Mouse (Mus musculus) heart, embryonic 15.5 days (tissue): Measurements from ENCODE around the gene Chst5. TPM values are rescaled to one million over a fixed set of nuclear protein-coding genes. Genes with fewer than 3 reads are reported as not detected.
A peak's percentile ranks its signal among the peaks of the same experiment; 100 is the strongest.
"Not testable (repeated sequence)": the region's sequence is repeated elsewhere in the genome, so short reads cannot be mapped to it uniquely, and the experiment has no call there.

Source experiments
- ATAC-seq: fragments of 200-750 bp; cut with Nextera tagmentation; replicated peaks from 2 replicates; pipeline ENCODE4 v1.8.0; 2017; ENCODE audit warnings: low read depth, moderate TSS enrichment; ENCODE audit not compliant: insufficient number of reproducible peaks, insufficient read depth, low FRiP score
- H3K27ac ChIP-seq: fragments of 300-500 bp; sonication (generic); 2 replicates; pipeline ENCODE4 v1.5.1; 2015; ENCODE audit warnings: mild to moderate bottlenecking, inconsistent platforms
- H3K27me3 ChIP-seq: fragments of 300-500 bp; sonication (generic); 2 replicates; pipeline ENCODE4 v1.6.1; 2015; ENCODE audit warnings: inconsistent platforms
- H3K36me3 ChIP-seq: fragments of 300-500 bp; sonication (generic); 2 replicates; pipeline ENCODE4 v1.6.1; 2015; ENCODE audit warnings: mild to moderate bottlenecking, inconsistent platforms
- H3K4me1 ChIP-seq: fragments of 300-500 bp; sonication (generic); replicated peaks from 2 replicates; pipeline ENCODE4 v1.6.1; 2015; ENCODE audit warnings: inconsistent platforms
- H3K4me2 ChIP-seq: fragments of 300-500 bp; sonication (generic); 2 replicates; pipeline ENCODE4 v1.6.1; 2015; ENCODE audit warnings: inconsistent platforms, mild to moderate bottlenecking, moderate library complexity
- H3K4me3 ChIP-seq: fragments of 300-500 bp; sonication (generic); 2 replicates; pipeline ENCODE4 v1.5.1; 2015; ENCODE audit warnings: mild to moderate bottlenecking, inconsistent platforms
- H3K9ac ChIP-seq: fragments of 300-500 bp; sonication (generic); 2 replicates; pipeline ENCODE4 v1.6.1; 2015; ENCODE audit warnings: mild to moderate bottlenecking, inconsistent platforms
- H3K9me3 ChIP-seq: fragments of 300-500 bp; sonication (generic); replicated peaks from 2 replicates; pipeline ENCODE4 v1.6.1; 2016; ENCODE audit warnings: inconsistent platforms
- whole genome bisulfite sequencing: fragments of 180-500 bp; shearing (Covaris S2); methylation state at CpG from one replicate; pipeline ENCODE4 v1.1.7; 2015; ENCODE audit warnings: mixed read lengths; 5-methylcytosine and 5-hydroxymethylcytosine counted together
- polyA plus RNA-seq: library from polyadenylated mRNA; unstranded; fragments of >200 nt; fragmentation: Nextera tagmentation; extraction: Ambion mirVana; gene quantifications from 2 replicates; pipeline ENCODE4 v1.2.1, GENCODE M21; 2015

Chst5 gene
- polyA plus RNA-seq, 1 experiment from 2014 or later = 0.23 TPM

GRCm38 (mm10) chr8:111868664-111869063 is 41.6 kb downstream of the Chst5 start:
- Histone ChIP-seq H3K4me2 (no peak overlapping the region), H3K9ac (no peak overlapping the region), H3K27ac (no peak overlapping the region), H3K9me3 (no peaks in the 10 kb centered on the region), H3K27me3 (no peaks in the 10 kb centered on the region), H3K36me3 (peaks cover 10% of the 10 kb centered on the region), H3K4me3 (no peak overlapping the region), H3K4me1 (no peaks in the 10 kb centered on the region)
- no peak for ATAC-seq
- 55% methylated on average over 2 of the region's 2 CpGs for WGBS

- Histone ChIP-seq H3K9me3 (no peaks in the 10 kb centered on the region), H3K36me3 (peaks cover 10% of the 10 kb centered on the region), H3K9ac (no peak overlapping the region), H3K27me3 (no peaks in the 10 kb centered on the region), H3K4me3 (no peak overlapping the region), H3K4me1 (no peaks in the 10 kb centered on the region), H3K27ac (no peak overlapping the region), H3K4me2 (no peak overlapping the region)
- ATAC-seq = no peak
- WGBS = 73% methylated on average over 6 of the region's 6 CpGs
Measured at GRCm38 (mm10) chr8:111865857-111866256, 44.4 kb downstream of the Chst5 start.

DNA sequence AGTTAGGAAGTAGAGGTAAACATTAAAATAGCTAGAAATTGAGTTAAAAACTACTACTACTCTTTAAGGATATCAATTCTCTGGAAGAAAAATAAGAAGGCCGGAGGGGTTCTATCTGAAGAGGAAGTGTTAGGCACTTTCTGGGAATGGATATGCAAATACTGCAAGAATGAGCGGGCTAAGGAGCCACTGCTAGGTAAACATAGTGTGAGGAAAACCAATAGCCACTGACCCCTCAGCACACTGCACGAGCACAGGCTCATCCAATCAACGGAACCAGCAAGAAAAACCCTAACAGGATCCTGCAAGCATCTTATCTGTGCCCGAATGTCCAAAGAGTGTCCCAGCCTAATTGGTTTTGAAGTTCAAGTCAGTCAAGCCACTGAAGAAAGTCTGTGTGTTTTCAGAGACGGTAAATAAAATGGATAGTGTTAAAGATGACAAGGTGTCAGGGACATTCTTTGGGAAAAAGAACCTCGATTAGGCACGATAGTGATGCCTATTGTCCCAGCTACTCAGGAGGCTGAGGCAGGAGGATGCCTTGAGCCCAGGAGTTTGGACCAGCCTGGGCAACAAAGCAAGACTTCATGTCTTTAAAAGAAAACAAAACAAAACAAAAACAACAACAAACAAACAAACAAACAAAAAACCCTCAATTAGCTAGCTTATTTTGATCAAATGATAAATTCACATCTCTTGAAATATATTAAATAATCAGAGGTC is 45.0 kb downstream of the Chst5 start:
- Histone ChIP-seq H3K4me1 (no peaks in the 10 kb centered on the region), H3K4me3 (no peak overlapping the region), H3K36me3 (peaks cover 10% of the 10 kb centered on the region), H3K4me2 (no peak overlapping the region), H3K9ac (no peak overlapping the region), H3K9me3 (no peaks in the 10 kb centered on the region), H3K27ac (no peak overlapping the region), H3K27me3 (no peaks in the 10 kb centered on the region)
- 83% methylated on average over 8 of the region's 8 CpGs for WGBS
- ATAC-seq = no peak

- Histone ChIP-seq H3K9ac (no peak overlapping the region), H3K4me1 (no peaks in the 10 kb centered on the region), H3K36me3 (peaks cover 10% of the 10 kb centered on the region), H3K27me3 (no peaks in the 10 kb centered on the region), H3K4me2 (no peak overlapping the region), H3K27ac (no peak overlapping the region), H3K4me3 (no peak overlapping the region), H3K9me3 (no peaks in the 10 kb centered on the region)
- 85% methylated on average over 8 of the region's 8 CpGs for WGBS
- no peak for ATAC-seq
Measured at GRCm38 (mm10) chr8:111864648-111865047, 45.6 kb downstream of the Chst5 start.

GRCm38 (mm10) chr8:111863280-111863679 is 47.0 kb downstream of the Chst5 start:
- H3K36me3 ChIP-seq = peaks cover 10% of the 10 kb centered on the region
- H3K4me1 ChIP-seq = no peaks in the 10 kb centered on the region
- no peak for ATAC-seq
- H3K9me3 ChIP-seq = no peaks in the 10 kb centered on the region
- no peak overlapping the region for H3K4me3 ChIP-seq
- 76% methylated on average over 4 of the region's 4 CpGs for WGBS
- no peak overlapping the region for H3K4me2 ChIP-seq
- no peak overlapping the region for H3K27ac ChIP-seq
- no peak overlapping the region for H3K9ac ChIP-seq
- H3K27me3 ChIP-seq = no peaks in the 10 kb centered on the region

- H3K4me3 ChIP-seq = no peak overlapping the region
- H3K36me3 ChIP-seq = no peaks in the 10 kb centered on the region
- ATAC-seq = no peak
- no peak overlapping the region for H3K9ac ChIP-seq
- WGBS = 84% methylated on average over 12 of the region's 12 CpGs
- no peak overlapping the region for H3K27ac ChIP-seq
- H3K4me2 ChIP-seq = no peak overlapping the region
- peaks cover 19% of the 10 kb centered on the region for H3K4me1 ChIP-seq
- no peaks in the 10 kb centered on the region for H3K9me3 ChIP-seq
- H3K27me3 ChIP-seq = no peaks in the 10 kb centered on the region
Measured at GRCm38 (mm10) chr8:111855977-111856376, 54.3 kb downstream of the Chst5 start.

- peak; percentile 100 for ATAC-seq
- H3K27ac ChIP-seq = peak within 1 kb of the TSS; percentile 68
- peaks cover 19% of the 10 kb centered on the region for H3K4me1 ChIP-seq
- H3K9me3 ChIP-seq = no peaks in the 10 kb centered on the region
- H3K9ac ChIP-seq = peak within 1 kb of the TSS; percentile 70
- peak within 1 kb of the TSS; percentile 78 for H3K4me2 ChIP-seq
- no peaks in the 10 kb centered on the region for H3K36me3 ChIP-seq
- H3K27me3 ChIP-seq = no peaks in the 10 kb centered on the region
- under 1% methylated on average over 53 of the region's 53 CpGs for WGBS
- peak within 1 kb of the TSS; percentile 62 for H3K4me3 ChIP-seq
Measured at GRCm38 (mm10) chr8:111853861-111854501, 56.3 kb downstream of the Chst5 start, which contains the start of gene Cfdp1. TSS of gene Cfdp1 (minus strand) at chr8:111854291.

- not testable (repeated sequence) for ATAC-seq, H3K36me3 ChIP-seq, H3K9me3 ChIP-seq, H3K27me3 ChIP-seq, H3K27ac ChIP-seq
- Histone ChIP-seq H3K4me2 (peak overlapping the region; percentile 78), H3K9ac (peak overlapping the region; percentile 70), H3K4me1 (peaks cover 19% of the 10 kb centered on the region), H3K4me3 (peak overlapping the region; percentile 62)
- 47% methylated on average over 12 of the region's 12 CpGs for WGBS
Measured at GRCm38 (mm10) chr8:111853219-111853618, 57.0 kb downstream of the Chst5 start.

- Histone ChIP-seq H3K4me3 (no peak overlapping the region), H3K27me3 (no peaks in the 10 kb centered on the region), H3K36me3 (peaks cover 14% of the 10 kb centered on the region), H3K27ac (no peak overlapping the region), H3K9ac (no peak overlapping the region), H3K9me3 (no peaks in the 10 kb centered on the region), H3K4me1 (peaks cover 4% of the 10 kb centered on the region; the same call in 1 of the 2 replicates), H3K4me2 (no peak overlapping the region)
- 89% methylated on average over 6 of the region's 6 CpGs for WGBS
- no peak for ATAC-seq
Measured at GRCm38 (mm10) chr8:111846746-111847145, 63.5 kb downstream of the Chst5 start.

Other genes starting within 250 kb of the Chst5 start
- gene Ctrb1, start 219.4 kb downstream of the Chst5 start, polyA plus RNA-seq = 0.43 and 2.9 TPM in 2 replicates
- gene Bcar1, start 166.6 kb downstream of the Chst5 start, polyA plus RNA-seq = 40.1 and 45.3 TPM in 2 replicates
- gene Cfdp1, start 56.2 kb downstream of the Chst5 start, polyA plus RNA-seq = 117 and 122 TPM in 2 replicates
- 3.8 and 4.4 TPM in 2 replicates for gene Tmem170, start 33.7 kb downstream of the Chst5 start, polyA plus RNA-seq
- 3.9 and 5.6 TPM in 2 replicates for gene Tmem231, start 23.4 kb upstream of the Chst5 start, polyA plus RNA-seq
- 207 and 220 TPM in 2 replicates for gene Gabarapl2, start 30.3 kb upstream of the Chst5 start, polyA plus RNA-seq
- gene Adat1, start 81.9 kb upstream of the Chst5 start, polyA plus RNA-seq = 4.8 and 6.1 TPM in 2 replicates
- 114 and 131 TPM in 2 replicates for gene Kars, start 100.9 kb upstream of the Chst5 start, polyA plus RNA-seq
- gene Terf2ip, start 101.0 kb upstream of the Chst5 start, polyA plus RNA-seq = 15.6 and 18.0 TPM in 2 replicates
- 0.33 and 0.66 TPM in 2 replicates for gene Gm6793, start 104.6 kb upstream of the Chst5 start, polyA plus RNA-seq